Mouse (Mus musculus): Measurements from ENCODE around the gene Smim20.
A peak's percentile ranks its signal among the peaks of the same experiment; 100 is the strongest.

Gene Smim20

GRCm38 (mm10) chr5:53266181-53266580 is 702 bp upstream of the Smim20 start:
- no peak for DNase-seq

- no peak for DNase-seq
Observed at GRCm38 (mm10) chr5:53268095-53268692, 1.3 kb downstream of the Smim20 start.

GRCm38 (mm10) chr5:53269799-53270198 is 2.9 kb downstream of the Smim20 start:
- no peak for DNase-seq

GRCm38 (mm10) chr5:53270947-53271711 is 4.2 kb downstream of the Smim20 start:
- DNase-seq: no peak

- no peak for DNase-seq
Observed at GRCm38 (mm10) chr5:53272626-53273025, 5.7 kb downstream of the Smim20 start.

- no peak for DNase-seq
Observed at GRCm38 (mm10) chr5:53273699-53274430, 7.0 kb downstream of the Smim20 start.

GRCm38 (mm10) chr5:53274811-53275355 is 8.0 kb downstream of the Smim20 start:
- DNase-seq: peak in 1 of 2 experiments; percentile 42

GRCm38 (mm10) chr5:53275376-53275775 is 8.5 kb downstream of the Smim20 start:
- DNase-seq: no peak

- DNase-seq: no peak
Observed at GRCm38 (mm10) chr5:53276470-53277022, 9.7 kb downstream of the Smim20 start.

- DNase-seq: no peak
Observed at GRCm38 (mm10) chr5:53277716-53278263, 10.9 kb downstream of the Smim20 start.

GRCm38 (mm10) chr5:53279216-53279813 is 12.4 kb downstream of the Smim20 start:
- no peak for DNase-seq

GRCm38 (mm10) chr5:53282487-53282886 is 15.6 kb downstream of the Smim20 start:
- no peak for DNase-seq

GRCm38 (mm10) chr5:53286406-53286805 is 19.5 kb downstream of the Smim20 start:
- no peak for DNase-seq

- no peak for DNase-seq
Observed at GRCm38 (mm10) chr5:53289438-53289837, 22.6 kb downstream of the Smim20 start.

GRCm38 (mm10) chr5:53294627-53295026 is 27.7 kb downstream of the Smim20 start:
- DNase-seq: no peak

GRCm38 (mm10) chr5:53296961-53297360 is 30.1 kb downstream of the Smim20 start:
- no peak for DNase-seq

- DNase-seq: no peak
Observed at GRCm38 (mm10) chr5:53301496-53301895, 34.6 kb downstream of the Smim20 start.

- no peak for DNase-seq
Observed at GRCm38 (mm10) chr5:53302895-53303670, 36.2 kb downstream of the Smim20 start.

GRCm38 (mm10) chr5:53303941-53304340 is 37.1 kb downstream of the Smim20 start:
- DNase-seq: no peak

- no peak for DNase-seq
Observed at GRCm38 (mm10) chr5:53304936-53305335, 38.1 kb downstream of the Smim20 start.

- no peak for DNase-seq
Observed at GRCm38 (mm10) chr5:53306864-53307263, 40.0 kb downstream of the Smim20 start.

GRCm38 (mm10) chr5:53307437-53307836 is 40.6 kb downstream of the Smim20 start:
- DNase-seq: no peak

Data from lung, postnatal 4 days (tissue).